ENCODE assay signal across 22 mouse cellular contexts in genomic region chr9:42107062-42107461, GRCm38 (mm10). TPM values are rescaled to one million over a fixed set of nuclear protein-coding genes. Genes with fewer than 3 reads are reported as not detected.
DNase-seq lines count a peak whose midpoint lies in the region; ATAC-seq and TF ChIP-seq lines count a peak whose summit lies in the region.
"Had no signal": no experiment of that assay in that cellular context is flagged by ENCODE, and none has a peak within 500 bp of the region (broad histone marks: within the 10 kb centered on the region; RNA-seq: fewer than 3 reads in every experiment).

No protein-coding gene starts in this region.

- WGBS in hindbrain, embryonic 16.5 days: 92% methylated on average over 10 of the region's 10 CpGs
- 95% methylated on average over 10 of the region's 10 CpGs for WGBS in hindbrain, embryonic 12.5 days
- 93% methylated on average over 10 of the region's 10 CpGs for WGBS in lung, embryonic 16.5 days
- WGBS in lung, adult 2 months: 90% methylated on average over 10 of the region's 10 CpGs
- WGBS in cerebellum, adult 2 months: 12% methylated on average over 10 of the region's 10 CpGs

- no peak for DNase-seq in lung, adult 2 months
- DNase-seq in cerebellum, adult 2 months: peak; percentile 93 to 96
- peak; percentile 91 to 96 for DNase-seq in cerebellum, postnatal 36 days
- DNase-seq in heart, adult 11 months: no peak
- DNase-seq: adrenal gland, postnatal 14 days; heart, postnatal 10 days; kidney, postnatal 4 days; layer of hippocampus, adult 9-11 months; liver, postnatal 0 days; lung, postnatal 36 days; right cerebral cortex, adult 18-20 months; thymus, postnatal 25 days had no signal

- no peak overlapping the region for H3K27ac ChIP-seq in hindbrain, embryonic 16.5 days (ENCODE audit: low read depth, low read length)
- no peak overlapping the region for H3K27ac ChIP-seq in hindbrain, embryonic 12.5 days
- H3K27ac ChIP-seq in lung, embryonic 16.5 days (ENCODE audit: low read length): 0 out of 2 replicates have a peak overlapping the region, but pooled peaks have one; percentile 84
- peak overlapping the region; percentile 77; the same call in 1 of the 2 replicates for H3K27ac ChIP-seq in cerebellum, adult 2 months (ENCODE audit: insufficient read depth, low read length)
- H3K27ac ChIP-seq: hindbrain, embryonic 14.5 days; limb, embryonic 13.5 days had no signal

- H3K4me3 ChIP-seq in hindbrain, embryonic 16.5 days (ENCODE audit: low read length): no peak overlapping the region
- no peak overlapping the region for H3K4me3 ChIP-seq in hindbrain, embryonic 12.5 days
- no peak overlapping the region for H3K4me3 ChIP-seq in lung, embryonic 16.5 days (ENCODE audit: low read length)
- no peak overlapping the region for H3K4me3 ChIP-seq in lung, adult 2 months (replicated peaks; ENCODE audit: extremely low read depth, low read depth, low read length)
- H3K4me3 ChIP-seq in cerebellum, adult 2 months (replicated peaks; ENCODE audit: insufficient read depth, low read depth, low read length): no peak overlapping the region
- H3K4me3 ChIP-seq: limb, embryonic 13.5 days had no signal

- ATAC-seq in hindbrain, embryonic 16.5 days: peak; percentile 31; the same call in 1 of the 2 replicates
- ATAC-seq in hindbrain, embryonic 12.5 days (ENCODE audit: low FRiP score): no peak
- ATAC-seq in lung, embryonic 16.5 days (ENCODE audit: low read depth): no peak
- ATAC-seq in activated CD4-positive, CD25-positive, alpha-beta regulatory T cell, adult 4 months: no peak
- ATAC-seq: CD4-positive, CD25-positive, alpha-beta regulatory T cell, adult 4 months; forebrain, embryonic 14.5 days; intestine, embryonic 16.5 days; liver, postnatal 0 days had no signal

- H3K27me3 ChIP-seq in hindbrain, embryonic 16.5 days (replicated peaks; ENCODE audit: control insufficient read depth, insufficient read depth, low read length): no peaks in the 10 kb centered on the region
- H3K27me3 ChIP-seq in hindbrain, embryonic 12.5 days: no peaks in the 10 kb centered on the region
- H3K27me3 ChIP-seq in lung, embryonic 16.5 days (ENCODE audit: control insufficient read depth, insufficient read depth, low read depth, low read length): no peaks in the 10 kb centered on the region
- no peaks in the 10 kb centered on the region for H3K27me3 ChIP-seq in cerebellum, adult 2 months (ENCODE audit: control insufficient read depth, insufficient read depth, low read length)
- H3K27me3 ChIP-seq: limb, embryonic 13.5 days had no signal

- no peak overlapping the region for H3K9ac ChIP-seq in hindbrain, embryonic 16.5 days (ENCODE audit: low read depth, low read length)
- H3K9ac ChIP-seq in hindbrain, embryonic 12.5 days: no peak overlapping the region
- H3K9ac ChIP-seq in lung, embryonic 16.5 days (ENCODE audit: low read length): no peak overlapping the region
- H3K9ac ChIP-seq: hindbrain, embryonic 14.5 days; limb, embryonic 13.5 days; liver, postnatal 0 days had no signal

- TF ChIP-seq CTCF in lung, adult 2 months (IDR thresholded peaks at IDR 0.05; ENCODE audit: insufficient read depth, low read length): no peak
- no peak for TF ChIP-seq CTCF in cerebellum, adult 2 months (IDR thresholded peaks at IDR 0.05; ENCODE audit: borderline replicate concordance, insufficient read depth, low read depth, low read length)

- no peak overlapping the region for H3K4me2 ChIP-seq in hindbrain, embryonic 16.5 days (ENCODE audit: low read length)
- no peak overlapping the region for H3K4me2 ChIP-seq in hindbrain, embryonic 12.5 days (replicated peaks)
- H3K4me2 ChIP-seq in lung, embryonic 16.5 days (ENCODE audit: low read depth, low read length): no peak overlapping the region
- H3K4me2 ChIP-seq: heart, embryonic 11.5 days; hindbrain, embryonic 14.5 days; limb, embryonic 13.5 days had no signal

- no peaks in the 10 kb centered on the region for H3K36me3 ChIP-seq in hindbrain, embryonic 16.5 days (ENCODE audit: control insufficient read depth, insufficient read depth, low read length)
- no peaks in the 10 kb centered on the region; the same call in none of the 2 replicates for H3K36me3 ChIP-seq in hindbrain, embryonic 12.5 days
- H3K36me3 ChIP-seq in lung, embryonic 16.5 days (ENCODE audit: control insufficient read depth, insufficient read depth, low read length): no peaks in the 10 kb centered on the region
- H3K36me3 ChIP-seq: limb, embryonic 13.5 days had no signal

- no peaks in the 10 kb centered on the region for H3K9me3 ChIP-seq in hindbrain, embryonic 16.5 days (ENCODE audit: control insufficient read depth, low read length)
- H3K9me3 ChIP-seq in hindbrain, embryonic 12.5 days (replicated peaks): no peaks in the 10 kb centered on the region
- no peaks in the 10 kb centered on the region for H3K9me3 ChIP-seq in lung, embryonic 16.5 days (ENCODE audit: control insufficient read depth, low read length)
- H3K9me3 ChIP-seq: limb, embryonic 13.5 days had no signal

- no peak for TF ChIP-seq POLR2A in lung, adult 2 months (IDR thresholded peaks at IDR 0.05; ENCODE audit: borderline replicate concordance, extremely low read depth, low read depth, low read length)
- TF ChIP-seq POLR2A in cerebellum, adult 2 months (IDR thresholded peaks at IDR 0.05; ENCODE audit: borderline replicate concordance, insufficient read depth, low read length): no peak

- H3K4me1 ChIP-seq in hindbrain, embryonic 16.5 days (ENCODE audit: control insufficient read depth, insufficient read depth, low read depth, low read length): peaks cover 6% of the 10 kb centered on the region; the same call in 1 of the 2 replicates
- H3K4me1 ChIP-seq in hindbrain, embryonic 12.5 days: peaks cover 14% of the 10 kb centered on the region
- peaks cover 34% of the 10 kb centered on the region for H3K4me1 ChIP-seq in lung, embryonic 16.5 days (replicated peaks; ENCODE audit: control insufficient read depth, insufficient read depth, low read length)
- H3K4me1 ChIP-seq in lung, adult 2 months (ENCODE audit: control insufficient read depth, insufficient read depth, low read length): peaks cover 12% of the 10 kb centered on the region
- H3K4me1 ChIP-seq in cerebellum, adult 2 months (ENCODE audit: control insufficient read depth, insufficient read depth, low read length): peaks cover 66% of the 10 kb centered on the region

RNA-seq across cellular contexts. Expression of gene Sorl1, which starts 17.0 kb away (rescaled TPM):
- polyA plus RNA-seq in hindbrain, embryonic 16.5 days (2015; fragmentation: Nextera tagmentation; extraction: Ambion mirVana): 11.0 and 11.4 TPM in 2 replicates
- polyA plus RNA-seq in hindbrain, embryonic 12.5 days (2016; fragmentation: Nextera tagmentation; extraction: Ambion mirVana): 14.5 and 15.7 TPM in 2 replicates
- polyA plus RNA-seq in lung, embryonic 16.5 days (2015; fragmentation: Nextera tagmentation; extraction: Ambion mirVana): 11.8 and 13.8 TPM in 2 replicates
- 55.1 and 77.9 TPM in 2 replicates for polyA plus RNA-seq in lung, adult 2 months (2012; rRNA removed)
- polyA plus RNA-seq in cerebellum, adult 2 months (2012; rRNA removed): 169 and 198 TPM in 2 replicates
- 10 to 100 TPM; 25.1 to 39.4 TPM for polyA plus RNA-seq in activated CD4-positive, CD25-positive, alpha-beta regulatory T cell, adult 4 months (2017; shearing (Covaris generic))

Comparison
In these comparisons a context has a peak if more than half of its experiments do, and no peak if none do; other contexts are left out.
1. H3K27ac ChIP-seq: peak in lung, embryonic 16.5 days (single experiment) and cerebellum, adult 2 months (single experiment); none in hindbrain, embryonic 16.5 days (single experiment) and hindbrain, embryonic 12.5 days (single experiment).
2. DNase-seq: peak in cerebellum, adult 2 months (2 of 2) and cerebellum, postnatal 36 days (2 of 2); none in lung, adult 2 months (single experiment) and heart, adult 11 months (single experiment).